Mouse (Mus musculus): ENCODE measurements around the gene Ncor2.

DNA sequence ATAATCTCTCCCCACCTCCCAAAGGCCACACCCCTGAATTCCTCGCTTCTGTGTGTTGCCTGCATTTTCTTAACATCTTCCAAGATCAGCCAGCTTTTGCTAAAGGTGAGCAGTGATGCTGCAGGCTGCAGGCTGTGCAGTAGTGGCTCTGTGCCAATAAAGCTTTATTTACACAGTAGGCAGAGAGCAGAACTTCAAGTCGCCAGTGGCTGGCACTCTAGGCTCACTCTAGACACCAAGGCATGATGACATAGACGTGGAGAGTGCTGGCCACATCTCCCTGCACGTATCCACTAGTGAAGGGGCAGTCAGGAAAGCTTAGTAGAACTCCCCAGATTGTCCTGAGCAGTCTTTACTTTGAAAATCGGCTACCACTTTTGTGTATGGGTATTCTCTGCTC lies 100.8 kb downstream of the Ncor2 start:
- TF ChIP-seq CTCF (IDR thresholded peaks at IDR 0.05; ENCODE audit: borderline replicate concordance, control insufficient read depth, extremely low read depth, insufficient read depth, low read length, poor library complexity) (no peak), POLR2A (IDR thresholded peaks at IDR 0.05; ENCODE audit: control insufficient read depth, extremely low read depth, insufficient read depth, low read length, poor library complexity) (no peak)

Measured in thymus, adult 2 months (tissue).